Mouse (Mus musculus) heart, adult 11 months (tissue): ENCODE data around the gene C8a.

Experiments
- DNase-seq: peaks from one replicate; pipeline ENCODE4 v3.0.0; 2022

C8a gene

DNA sequence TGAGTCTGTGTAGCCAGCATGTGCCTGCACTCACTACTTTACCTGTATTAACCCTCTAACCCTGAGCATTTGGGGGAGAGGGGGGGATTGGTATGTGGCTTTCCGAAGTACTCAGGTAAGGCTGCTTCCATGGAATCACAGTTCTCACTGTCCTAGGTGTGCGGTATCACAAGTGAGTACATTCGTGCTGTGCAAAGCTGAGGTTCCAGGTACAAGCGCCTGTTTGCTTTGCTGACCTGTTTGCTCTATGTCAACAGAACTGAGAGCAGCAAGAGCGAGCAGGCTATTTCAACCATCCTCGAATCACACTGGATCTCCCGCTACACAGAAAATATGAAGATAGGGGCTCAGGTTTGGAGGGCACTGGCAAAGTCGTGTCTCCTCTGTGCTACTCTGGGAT is 110.1 kb downstream of the C8a start, which contains the start of gene C8b:
Gene C8b (plus strand): TSS at position 253 of the 400 bp plus-strand sequence.
- no peak for DNase-seq
